Mouse (Mus musculus): ENCODE data around the gene Sipa1l1.

DNA sequence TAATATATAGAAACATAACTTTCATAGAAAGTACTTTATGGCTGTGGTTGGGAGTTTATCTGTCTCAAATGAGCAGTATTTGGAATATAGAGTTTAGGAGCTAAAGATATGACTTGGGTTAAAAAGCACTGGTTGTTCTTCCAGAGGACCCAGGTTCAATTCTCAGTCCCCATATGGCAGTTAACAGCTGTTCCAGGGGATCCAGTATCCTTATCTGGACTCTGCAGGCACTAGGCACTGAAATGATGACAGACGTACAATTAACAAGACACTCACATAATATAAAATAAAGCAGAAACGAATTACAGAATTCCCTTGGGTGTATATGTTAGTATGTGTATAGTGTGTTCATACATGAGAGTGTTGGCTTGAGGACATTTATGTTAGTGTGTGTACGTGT lies 64.1 kb downstream of the Sipa1l1 start:
- no peak for TF ChIP-seq CTCF (IDR thresholded peaks at IDR 0.05; ENCODE audit: borderline replicate concordance, insufficient read depth, low read depth, low read length)
- TF ChIP-seq POLR2A (IDR thresholded peaks at IDR 0.05; ENCODE audit: borderline replicate concordance, insufficient read depth, low read length): no peak

All from cerebellum, adult 2 months (tissue).